Mouse (Mus musculus) intestine, embryonic 14.5 days (tissue): ENCODE results near the gene Gtf3c6. TPM values are rescaled to one million over a fixed set of nuclear protein-coding genes. Genes with fewer than 3 reads are reported as not detected.

Source experiments
- ATAC-seq: fragments of 200-750 bp; cut with Nextera tagmentation; replicated peaks from 2 replicates; pipeline ENCODE4 v1.8.0; 2017; ENCODE audit warnings: low read depth, moderate number of reproducible peaks, moderate TSS enrichment, moderate library complexity; ENCODE audit not compliant: low FRiP score, low TSS enrichment
- DNase-seq: peaks from one replicate; pipeline ENCODE4 v3.0.0-alpha.2; 2018; ENCODE audit warnings: low spot score
- H3K27ac ChIP-seq: fragments of 300-500 bp; sonication (generic); 2 replicates; pipeline ENCODE4 v1.5.1; 2014; ENCODE audit warnings: low read depth, mild to moderate bottlenecking, control low read depth
- H3K27me3 ChIP-seq: fragments of 300-500 bp; sonication (generic); replicated peaks from 2 replicates; pipeline ENCODE4 v1.6.1; 2014; ENCODE audit warnings: low read length, control low read depth; ENCODE audit not compliant: control insufficient read depth, insufficient read depth
- H3K36me3 ChIP-seq: fragments of 300-500 bp; sonication (generic); 2 replicates; pipeline ENCODE4 v1.6.1; 2014; ENCODE audit warnings: low read length, control low read depth; ENCODE audit not compliant: control insufficient read depth, insufficient read depth
- H3K4me1 ChIP-seq: fragments of 300-500 bp; sonication (generic); replicated peaks from 2 replicates; pipeline ENCODE4 v1.6.1; 2014; ENCODE audit warnings: low read length, control low read depth, mixed read lengths; ENCODE audit not compliant: control insufficient read depth, insufficient read depth
- H3K4me2 ChIP-seq: fragments of 300-500 bp; sonication (generic); 2 replicates; pipeline ENCODE4 v1.6.1; 2014; ENCODE audit warnings: low read length
- H3K4me3 ChIP-seq: fragments of 300-500 bp; sonication (generic); 2 replicates; pipeline ENCODE4 v1.5.1; 2014; ENCODE audit warnings: low read depth, low read length, control low read depth, mixed read lengths
- H3K9ac ChIP-seq: fragments of 300-500 bp; sonication (generic); 2 replicates; pipeline ENCODE4 v1.6.1; 2014; ENCODE audit warnings: mild to moderate bottlenecking, low read length
- H3K9me3 ChIP-seq: fragments of 300-500 bp; sonication (generic); 2 replicates; pipeline ENCODE4 v1.6.1; 2016; ENCODE audit warnings: low read length, control low read depth; ENCODE audit not compliant: control insufficient read depth
- WGBS: fragments of 180-500 bp; shearing (Covaris S2); extraction: QIAGEN DNeasy Blood & Tissue Kit; methylation state at CpG from one replicate; pipeline ENCODE4 v1.1.7; 2014; 5-methylcytosine and 5-hydroxymethylcytosine counted together
- polyA plus RNA-seq: library from polyadenylated mRNA; unstranded; fragments of >200 nt; fragmentation: Nextera tagmentation; extraction: Ambion mirVana; gene quantifications from 2 replicates; pipeline ENCODE4 v1.2.1, GENCODE M21; 2014

Gene Gtf3c6
- polyA plus RNA-seq, 1 experiment from 2014 or later, result 106 TPM

DNA sequence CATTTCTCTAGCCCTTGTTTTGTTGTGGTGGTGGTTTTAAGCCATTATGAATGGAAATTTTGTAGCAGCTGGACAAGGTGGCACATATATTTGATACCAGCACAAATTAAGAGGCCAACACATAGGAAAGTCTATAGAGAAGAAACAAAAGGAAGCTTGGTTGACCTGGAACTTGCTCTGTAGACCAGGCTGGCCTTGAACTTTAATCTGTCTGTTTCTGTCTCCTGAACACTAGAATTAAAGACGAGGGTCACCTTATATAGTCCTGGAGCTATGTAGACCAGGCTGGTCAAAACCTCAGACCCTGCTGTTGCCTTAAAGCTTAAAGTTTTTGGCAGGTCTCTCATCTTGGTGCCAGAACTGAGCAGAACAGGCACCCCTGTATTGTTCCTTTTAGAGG is 27.7 kb upstream of the Gtf3c6 start:
- no peak overlapping the region for H3K4me2 ChIP-seq
- peaks cover 33% of the 10 kb centered on the region for H3K36me3 ChIP-seq
- ATAC-seq, result no peak; the same call in 1 of the 2 replicates
- no peak for DNase-seq
- 85% methylated on average over 1 of the region's 1 CpGs for WGBS
- no peak overlapping the region for H3K9ac ChIP-seq
- no peak overlapping the region for H3K4me3 ChIP-seq
- no peaks in the 10 kb centered on the region for H3K9me3 ChIP-seq
- no peaks in the 10 kb centered on the region for H3K27me3 ChIP-seq
- H3K4me1 ChIP-seq, result no peaks in the 10 kb centered on the region
- H3K27ac ChIP-seq, result no peak overlapping the region

GRCm38 (mm10) chr10:40284997-40285396 is 27.1 kb upstream of the Gtf3c6 start:
- Histone ChIP-seq H3K4me3 (no peak overlapping the region), H3K4me2 (no peak overlapping the region)

GRCm38 (mm10) chr10:40284179-40284831 is 26.4 kb upstream of the Gtf3c6 start:
- Histone ChIP-seq H3K4me2 (no peak overlapping the region), H3K4me1 (no peaks in the 10 kb centered on the region), H3K27ac (no peak overlapping the region), H3K4me3 (no peak overlapping the region), H3K9me3 (no peaks in the 10 kb centered on the region), H3K36me3 (peaks cover 22% of the 10 kb centered on the region), H3K9ac (no peak overlapping the region), H3K27me3 (no peaks in the 10 kb centered on the region)
- WGBS, result 84% methylated on average over 10 of the region's 10 CpGs
- ATAC-seq, result 0 out of 2 replicates have a peak, but pooled peaks have one; percentile 51
- no peak for DNase-seq

More at GRCm38 (mm10) chr10:40284997-40285396, 27.1 kb upstream of the Gtf3c6 start:
- no peaks in the 10 kb centered on the region for H3K4me1 ChIP-seq
- H3K9ac ChIP-seq, result no peak overlapping the region
- no peak for ATAC-seq
- H3K9me3 ChIP-seq, result no peaks in the 10 kb centered on the region
- H3K36me3 ChIP-seq, result peaks cover 27% of the 10 kb centered on the region
- no peak overlapping the region for H3K27ac ChIP-seq
- WGBS, result 93% methylated on average over 3 of the region's 3 CpGs
- DNase-seq, result no peak
- no peaks in the 10 kb centered on the region for H3K27me3 ChIP-seq

GRCm38 (mm10) chr10:40283636-40284035 is 25.7 kb upstream of the Gtf3c6 start:
- 95% methylated on average over 9 of the region's 9 CpGs for WGBS
- H3K27ac ChIP-seq, result no peak overlapping the region
- H3K36me3 ChIP-seq, result peaks cover 20% of the 10 kb centered on the region
- no peak overlapping the region for H3K4me3 ChIP-seq
- no peaks in the 10 kb centered on the region for H3K9me3 ChIP-seq
- H3K4me1 ChIP-seq, result no peaks in the 10 kb centered on the region
- no peak overlapping the region for H3K9ac ChIP-seq
- no peaks in the 10 kb centered on the region for H3K27me3 ChIP-seq
- ATAC-seq, result no peak
- H3K4me2 ChIP-seq, result no peak overlapping the region
- no peak for DNase-seq

GRCm38 (mm10) chr10:40281565-40281964 is 23.7 kb upstream of the Gtf3c6 start:
- H3K4me1 ChIP-seq, result no peaks in the 10 kb centered on the region
- H3K4me3 ChIP-seq, result no peak overlapping the region
- no peak overlapping the region for H3K9ac ChIP-seq
- no peak overlapping the region for H3K4me2 ChIP-seq
- peaks cover 13% of the 10 kb centered on the region for H3K36me3 ChIP-seq
- DNase-seq, result no peak
- WGBS, result 94% methylated on average over 2 of the region's 2 CpGs
- ATAC-seq, result no peak
- H3K27ac ChIP-seq, result no peak overlapping the region
- no peaks in the 10 kb centered on the region for H3K9me3 ChIP-seq
- no peaks in the 10 kb centered on the region for H3K27me3 ChIP-seq

- Histone ChIP-seq H3K27ac (no peak overlapping the region), H3K27me3 (no peaks in the 10 kb centered on the region), H3K4me2 (no peak overlapping the region), H3K4me1 (no peaks in the 10 kb centered on the region), H3K4me3 (no peak overlapping the region), H3K36me3 (no peaks in the 10 kb centered on the region), H3K9ac (no peak overlapping the region), H3K9me3 (no peaks in the 10 kb centered on the region)
- no peak for ATAC-seq
- DNase-seq, result no peak
- 62% methylated on average over 5 of the region's 5 CpGs for WGBS
Observed at GRCm38 (mm10) chr10:40278317-40278716, 20.4 kb upstream of the Gtf3c6 start.

- no peaks in the 10 kb centered on the region for H3K4me1 ChIP-seq
- no peak overlapping the region for H3K4me3 ChIP-seq
- no peaks in the 10 kb centered on the region for H3K27me3 ChIP-seq
- H3K4me2 ChIP-seq, result no peak overlapping the region
- WGBS, result 69% methylated on average over 7 of the region's 7 CpGs
- no peak overlapping the region for H3K27ac ChIP-seq
- H3K9me3 ChIP-seq, result no peaks in the 10 kb centered on the region
- ATAC-seq (no peak), DNase-seq (no peak)
- H3K36me3 ChIP-seq, result no peaks in the 10 kb centered on the region
- no peak overlapping the region for H3K9ac ChIP-seq
Observed at GRCm38 (mm10) chr10:40275991-40276390, 18.1 kb upstream of the Gtf3c6 start.

GRCm38 (mm10) chr10:40273938-40274337 is 16.0 kb upstream of the Gtf3c6 start:
- DNase-seq, result no peak
- H3K9me3 ChIP-seq, result no peaks in the 10 kb centered on the region
- no peak overlapping the region for H3K4me2 ChIP-seq
- no peak overlapping the region for H3K9ac ChIP-seq
- H3K4me3 ChIP-seq, result no peak overlapping the region
- no peak for ATAC-seq
- no peak overlapping the region for H3K27ac ChIP-seq
- no peaks in the 10 kb centered on the region for H3K36me3 ChIP-seq
- no peaks in the 10 kb centered on the region for H3K4me1 ChIP-seq
- 80% methylated on average over 5 of the region's 5 CpGs for WGBS
- H3K27me3 ChIP-seq, result no peaks in the 10 kb centered on the region

- Histone ChIP-seq H3K27ac (no peak overlapping the region), H3K4me3 (no peak overlapping the region), H3K36me3 (no peaks in the 10 kb centered on the region), H3K27me3 (no peaks in the 10 kb centered on the region), H3K4me1 (no peaks in the 10 kb centered on the region), H3K9me3 (no peaks in the 10 kb centered on the region), H3K9ac (no peak overlapping the region), H3K4me2 (no peak overlapping the region)
- ATAC-seq (no peak), DNase-seq (no peak)
- 85% methylated on average over 3 of the region's 3 CpGs for WGBS
Observed at GRCm38 (mm10) chr10:40271216-40271615, 13.3 kb upstream of the Gtf3c6 start.
